Mouse (Mus musculus): ENCODE measurements around the gene Abca1.

The Abca1 gene

DNA sequence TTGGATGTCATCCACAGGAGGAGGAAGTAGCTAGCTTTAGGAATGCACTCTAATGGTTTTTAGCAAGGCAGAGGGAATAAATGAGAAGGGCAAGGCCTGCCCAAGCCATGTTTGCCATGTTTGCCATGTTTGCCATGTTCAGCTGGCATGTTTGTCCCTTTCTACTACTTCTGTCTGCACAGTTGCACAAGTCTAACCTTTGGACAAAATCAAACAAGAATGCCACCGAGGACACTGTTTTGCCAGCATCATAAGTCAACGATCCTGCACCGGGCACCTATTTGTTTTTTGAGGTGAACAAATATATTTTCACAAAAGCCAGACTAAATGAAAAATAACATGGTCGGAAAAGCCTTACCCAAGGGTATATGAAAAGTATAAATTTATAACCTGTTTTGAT lies 149.8 kb downstream of the Abca1 start:
- no peak for DNase-seq (ENCODE audit: low spot score in 2 of 2)

DNA sequence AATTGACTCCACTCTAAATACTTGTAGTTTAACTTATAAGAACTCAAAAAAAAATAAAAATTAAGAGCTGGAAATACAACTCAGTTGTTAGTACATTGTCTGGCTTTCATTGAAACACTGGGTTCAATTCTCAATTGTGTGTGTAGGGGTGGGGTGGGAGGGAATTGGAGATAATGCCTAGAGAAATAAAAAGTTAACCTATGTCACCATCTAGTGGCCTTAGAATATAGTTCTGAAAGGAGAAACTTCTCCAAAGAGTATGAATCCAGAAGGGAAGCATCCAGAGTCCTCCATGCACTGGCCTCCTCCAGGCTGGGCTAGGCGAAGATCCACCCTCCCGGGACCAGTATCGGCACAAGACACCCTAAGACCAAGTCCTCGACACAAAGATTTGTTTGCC lies 150.5 kb downstream of the Abca1 start:
- DNase-seq (ENCODE audit: low spot score in 2 of 2) = no peak

DNA sequence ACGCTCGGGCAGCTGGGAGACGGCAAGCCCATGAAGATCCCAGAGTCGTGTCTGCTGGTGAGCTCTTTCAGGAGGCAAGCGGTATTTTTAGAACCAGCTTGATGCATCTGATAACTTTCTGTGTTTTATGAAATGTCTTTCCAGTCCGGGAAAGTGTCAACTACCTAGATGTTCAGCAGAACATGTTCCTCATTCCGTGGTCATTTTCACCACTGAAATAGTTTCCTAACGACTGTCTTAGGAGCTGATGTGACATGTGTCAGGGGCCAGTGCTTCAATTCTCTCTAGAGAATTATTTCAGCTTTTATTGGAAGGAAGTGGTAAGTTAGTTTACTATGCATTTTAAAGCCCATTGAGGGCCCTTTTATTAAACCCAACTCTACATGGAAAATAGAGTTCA lies 159.5 kb downstream of the Abca1 start:
- DNase-seq (ENCODE audit: low spot score in 2 of 2) = no peak

DNA sequence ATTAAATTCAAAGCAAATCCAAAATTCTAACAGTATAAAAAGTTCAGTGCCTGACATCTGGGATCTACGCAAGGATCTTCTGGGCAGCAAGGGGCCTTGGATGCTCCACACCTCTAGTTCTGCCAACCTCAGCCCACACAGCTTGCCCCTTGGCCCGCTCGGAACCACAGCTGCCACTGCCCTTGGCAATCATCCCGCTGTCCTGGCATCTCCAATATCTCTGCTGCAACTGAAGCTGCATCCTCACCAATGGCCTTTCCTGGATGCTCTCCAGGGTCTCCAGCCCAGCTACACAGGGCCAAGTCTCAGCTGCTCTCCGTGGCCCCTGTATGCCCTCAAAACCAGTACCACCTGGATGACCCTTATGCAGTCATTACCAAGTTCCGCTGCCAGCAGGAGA lies 160.2 kb downstream of the Abca1 start:
- DNase-seq (ENCODE audit: low spot score in 2 of 2) = no peak

DNA sequence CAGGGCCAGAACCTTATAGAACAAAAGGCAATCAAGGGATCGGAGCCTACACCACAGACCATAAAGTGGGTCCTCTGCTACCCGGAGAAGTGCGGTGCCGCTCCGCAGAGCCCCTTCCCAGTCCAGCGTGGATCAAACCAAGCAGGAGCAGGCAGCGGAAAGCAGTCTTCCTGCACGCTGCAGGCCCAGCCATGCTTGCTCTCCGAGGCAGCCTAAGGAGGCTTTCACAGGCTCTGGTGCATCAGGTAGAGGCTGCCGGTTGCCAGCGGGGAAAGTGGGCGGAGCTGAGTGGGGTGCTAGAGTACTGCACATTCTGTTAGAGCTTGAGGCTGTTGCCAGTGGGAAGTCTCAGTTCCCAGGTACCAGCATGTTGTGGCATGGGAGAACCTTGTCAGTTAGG lies 170.4 kb downstream of the Abca1 start, which contains the start of gene Nipsnap3a:
Gene Nipsnap3a, plus strand, starts transcription at position 25 of the 400 bp plus-strand sequence.
- no peak for DNase-seq (ENCODE audit: low spot score in 2 of 2)

DNA sequence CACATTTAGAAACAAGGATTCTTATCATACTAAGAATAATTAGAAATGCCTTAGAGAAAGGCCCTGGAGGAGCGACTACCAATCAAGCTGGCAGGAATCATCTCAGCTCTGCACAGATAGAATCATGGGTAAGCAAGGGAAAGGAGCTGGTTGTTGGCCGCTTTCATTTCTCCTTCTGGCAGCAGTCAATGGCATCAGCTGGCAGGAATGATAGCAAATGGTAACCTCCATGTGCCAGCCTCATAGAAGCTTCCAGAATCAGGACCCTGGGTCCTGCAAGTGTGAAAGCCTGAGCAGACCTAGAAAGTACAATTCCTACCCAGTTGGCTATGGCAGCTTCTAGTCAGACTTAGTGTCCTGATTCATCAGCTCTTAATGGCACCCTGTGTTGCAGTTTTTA lies 173.4 kb downstream of the Abca1 start:
- DNase-seq (ENCODE audit: low spot score in 2 of 2) = no peak

DNA sequence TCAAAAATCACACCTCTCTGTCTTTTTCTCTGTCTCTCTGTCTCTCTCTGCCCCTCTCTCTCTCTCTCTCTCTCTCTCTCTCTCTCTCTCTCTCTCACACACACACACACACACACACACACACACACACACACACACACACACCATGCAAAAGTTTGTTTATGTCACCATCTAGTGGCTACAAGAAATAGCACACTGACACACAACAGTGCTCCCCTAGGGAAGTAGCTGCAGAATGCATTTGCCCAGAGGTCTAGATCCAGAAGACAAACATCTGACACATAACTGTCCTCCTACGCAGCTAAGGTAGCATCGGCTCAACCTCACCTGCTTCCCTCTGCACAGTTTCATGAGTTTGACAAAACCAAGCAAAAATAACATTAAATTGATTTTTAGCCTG lies 174.5 kb downstream of the Abca1 start:
- no peak for DNase-seq (ENCODE audit: low spot score in 2 of 2)

Measured in thymus, postnatal 10 days (tissue).